Mouse (Mus musculus) heart, adult 11 months (tissue): ENCODE data around the gene Slc8a2.

ENCODE experiments used
- DNase-seq: peaks from one replicate; pipeline ENCODE4 v3.0.0; 2022

Slc8a2 gene

GRCm38 (mm10) chr7:16129421-16129845, at the start of gene Slc8a2:
Slc8a2 (plus strand) TSS chr7:16129826.
- DNase-seq: peak; percentile 96

DNA sequence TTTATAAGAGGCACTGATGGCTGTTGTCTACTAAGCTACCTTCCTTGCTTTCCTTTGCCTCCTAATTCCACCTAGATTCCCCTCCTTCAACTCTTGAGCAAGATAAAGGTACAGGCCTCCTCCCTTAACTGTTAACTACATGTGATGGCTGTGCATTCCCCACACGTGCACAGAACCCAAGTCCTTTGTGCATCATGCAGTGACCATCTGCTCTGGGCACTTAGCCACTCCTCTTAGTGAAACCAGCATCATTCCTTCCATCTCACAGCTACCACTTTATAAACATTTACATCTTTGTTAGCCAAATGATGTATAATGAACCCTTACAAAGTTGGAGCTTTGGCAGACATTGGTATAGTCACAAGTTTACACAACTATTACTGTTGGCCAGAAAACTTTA, 49.7 kb upstream of the Slc8a2 start:
- no peak for DNase-seq

DNA sequence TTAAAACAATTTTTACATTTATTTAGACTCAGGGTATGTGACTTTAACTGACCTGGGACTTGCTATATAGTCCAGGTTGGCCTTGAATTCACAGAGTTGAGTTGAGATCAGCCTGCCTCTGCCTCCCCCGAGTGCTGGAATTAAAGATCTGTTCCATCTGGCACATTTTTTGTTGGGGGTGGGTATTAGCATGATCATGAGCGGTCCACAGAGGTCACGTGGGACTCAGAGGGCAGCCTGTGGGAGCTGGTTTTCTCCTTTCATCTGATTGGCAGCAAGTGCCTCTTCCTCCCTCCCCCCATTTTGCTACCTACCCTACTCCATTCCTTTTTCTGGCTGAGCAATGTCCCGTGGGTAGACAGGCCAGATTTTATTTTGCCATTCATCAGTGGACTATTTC, 49.0 kb upstream of the Slc8a2 start:
- peak; percentile 84 for DNase-seq

DNA sequence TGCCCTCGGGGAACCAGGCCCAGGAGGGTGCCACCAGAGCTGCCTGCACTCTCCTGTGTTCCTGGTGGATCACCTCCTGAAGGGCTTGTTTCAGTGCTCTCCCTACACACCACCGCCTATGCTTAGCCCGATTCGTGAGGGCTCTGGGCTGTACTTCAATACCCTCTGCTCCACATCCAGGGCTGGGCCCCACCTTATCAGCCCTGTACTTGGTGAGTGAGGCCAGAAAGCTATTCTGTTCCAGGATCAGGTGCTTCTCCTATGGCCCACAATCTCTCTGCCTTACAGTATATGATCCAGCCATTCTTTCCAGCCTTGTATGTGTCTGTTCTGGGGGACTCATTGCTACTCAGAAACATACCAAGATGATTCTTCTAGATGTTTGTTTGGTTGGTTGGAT, 46.3 kb upstream of the Slc8a2 start:
- DNase-seq: peak; percentile 73

- no peak for DNase-seq
These were observed 42.0 kb upstream of the Slc8a2 start for GRCm38 (mm10) chr7:16087587-16087986.

DNA sequence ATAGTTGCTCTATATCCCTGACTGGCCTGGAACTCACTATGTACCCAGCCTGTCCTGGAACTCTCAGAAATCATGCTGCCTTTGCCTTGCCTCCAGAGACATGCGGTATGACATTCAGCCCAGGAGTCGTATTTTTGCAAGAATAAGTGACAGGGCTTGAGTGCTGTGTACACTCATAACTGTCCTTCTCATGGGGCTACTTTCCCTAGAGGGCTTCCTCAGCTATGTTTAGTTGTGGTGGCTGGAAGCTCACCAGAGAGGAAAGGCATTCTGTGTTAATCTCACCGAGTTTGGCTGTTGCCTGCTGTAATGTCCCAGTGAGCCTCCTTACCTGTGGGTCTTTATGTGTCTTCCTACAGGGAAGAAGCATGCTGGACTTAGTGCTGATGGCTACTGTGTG, 35.0 kb upstream of the Slc8a2 start:
- no peak for DNase-seq

DNA sequence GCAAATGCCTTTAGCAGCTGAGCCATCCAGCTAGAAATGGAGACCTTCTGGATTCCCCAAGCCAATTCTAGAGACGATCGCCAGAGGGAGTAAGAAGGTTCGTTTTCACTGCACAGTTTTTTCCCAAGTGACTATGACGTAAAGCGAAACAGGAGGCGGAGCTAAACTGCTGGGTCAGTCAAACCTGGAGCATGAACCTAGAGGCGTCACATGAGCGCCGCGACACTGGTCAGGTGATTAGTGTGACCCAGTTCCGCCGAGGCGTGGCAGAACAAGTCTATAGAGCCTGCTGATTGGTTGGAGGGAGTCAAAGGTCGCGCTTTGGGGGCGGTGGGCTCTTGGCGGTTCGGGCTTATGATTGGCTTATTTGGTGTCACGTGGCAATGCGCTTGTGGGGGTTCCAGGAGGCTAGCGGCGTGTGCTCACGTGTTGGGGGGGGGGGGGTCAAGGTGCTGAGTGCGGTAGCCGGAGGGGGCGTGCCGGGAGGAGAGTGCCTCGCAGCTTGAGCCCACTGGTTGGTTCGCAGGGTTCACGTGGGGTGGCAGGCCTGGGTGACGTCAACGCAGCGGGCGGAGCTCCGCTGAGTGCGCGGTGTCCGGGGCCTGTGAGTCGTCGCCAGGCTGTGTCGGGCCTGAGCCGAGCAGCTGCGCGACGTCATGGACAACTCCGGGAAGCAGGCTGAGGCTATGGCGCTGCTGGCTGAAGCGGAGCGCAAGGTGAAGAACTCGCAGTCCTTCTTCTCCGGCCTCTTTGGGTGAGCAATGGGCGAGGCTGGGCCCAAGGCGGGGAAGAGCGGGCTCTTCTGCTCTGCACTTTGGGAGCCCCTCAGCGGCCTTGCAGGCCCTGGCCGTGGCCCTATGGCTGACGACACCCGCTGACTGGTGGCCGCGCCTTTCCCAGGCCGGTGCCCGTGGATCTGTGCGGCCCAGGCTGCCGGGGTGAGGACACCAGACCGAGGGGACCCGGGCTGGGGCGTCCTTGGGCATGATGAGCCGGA, 31.3 kb upstream of the Slc8a2 start, which contains the start of gene Napa:
Gene Napa (plus strand): TSS at position 438 of the 997 bp plus-strand sequence.
- peak; percentile 100 for DNase-seq

DNA sequence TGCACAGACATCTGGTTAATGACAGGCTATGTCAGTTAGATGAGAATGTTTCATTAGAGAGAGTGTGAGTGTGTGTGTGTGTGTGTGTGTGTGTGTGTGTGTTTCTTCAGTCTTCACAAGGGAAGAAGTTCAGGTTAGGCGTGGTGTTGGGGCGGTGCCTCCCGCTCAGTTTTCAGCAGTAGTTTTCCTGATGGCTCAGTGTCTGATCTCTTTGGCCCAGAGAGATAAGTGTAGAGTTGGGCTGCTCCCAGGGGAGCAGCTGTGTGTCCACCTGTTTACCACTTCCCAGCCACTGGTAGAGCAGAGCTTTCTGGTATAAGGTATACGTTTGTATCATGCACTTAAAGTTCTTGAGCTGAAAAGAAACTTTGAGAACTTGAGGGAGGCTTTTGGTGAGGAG, 29.7 kb upstream of the Slc8a2 start:
- DNase-seq: no peak

- no peak for DNase-seq
These were observed 28.5 kb upstream of the Slc8a2 start for GRCm38 (mm10) chr7:16101081-16101480.

DNA sequence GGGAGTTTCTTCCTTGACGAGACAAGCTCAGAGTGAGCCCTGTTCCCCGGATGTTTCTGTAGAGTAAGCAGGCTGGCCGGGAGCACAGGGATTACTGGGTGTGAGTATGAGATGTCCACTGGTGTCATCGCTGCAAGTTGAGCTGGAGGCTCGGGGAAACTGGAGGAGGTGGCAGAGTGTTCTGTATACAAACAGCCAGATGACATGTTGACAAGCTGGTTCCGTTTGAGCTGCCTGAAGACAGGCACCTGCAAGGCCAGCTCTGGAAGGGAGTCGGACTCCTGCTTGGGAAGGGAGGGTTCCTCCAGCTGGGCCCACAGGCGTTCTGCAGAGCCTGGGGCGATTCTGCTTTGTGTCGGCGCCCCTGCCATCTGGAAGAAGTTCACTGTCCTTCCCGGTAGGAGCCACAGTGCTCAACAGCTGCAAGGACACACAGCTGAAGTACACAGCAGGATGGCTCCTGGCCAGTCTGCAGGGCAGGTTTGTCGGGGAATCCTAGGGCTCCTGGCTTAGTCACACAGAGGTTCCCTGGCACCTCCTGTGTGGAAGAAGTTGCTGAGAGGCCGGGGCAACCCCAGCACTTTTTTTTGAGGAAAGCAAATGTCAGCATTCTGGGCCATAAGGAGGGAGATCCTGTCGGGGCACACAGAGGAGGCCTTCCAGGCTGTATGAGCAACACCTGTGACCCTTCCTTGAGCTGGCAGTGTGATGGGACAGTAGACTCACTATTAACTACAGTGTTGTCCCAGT, 27.7 kb upstream of the Slc8a2 start:
- no peak for DNase-seq

DNA sequence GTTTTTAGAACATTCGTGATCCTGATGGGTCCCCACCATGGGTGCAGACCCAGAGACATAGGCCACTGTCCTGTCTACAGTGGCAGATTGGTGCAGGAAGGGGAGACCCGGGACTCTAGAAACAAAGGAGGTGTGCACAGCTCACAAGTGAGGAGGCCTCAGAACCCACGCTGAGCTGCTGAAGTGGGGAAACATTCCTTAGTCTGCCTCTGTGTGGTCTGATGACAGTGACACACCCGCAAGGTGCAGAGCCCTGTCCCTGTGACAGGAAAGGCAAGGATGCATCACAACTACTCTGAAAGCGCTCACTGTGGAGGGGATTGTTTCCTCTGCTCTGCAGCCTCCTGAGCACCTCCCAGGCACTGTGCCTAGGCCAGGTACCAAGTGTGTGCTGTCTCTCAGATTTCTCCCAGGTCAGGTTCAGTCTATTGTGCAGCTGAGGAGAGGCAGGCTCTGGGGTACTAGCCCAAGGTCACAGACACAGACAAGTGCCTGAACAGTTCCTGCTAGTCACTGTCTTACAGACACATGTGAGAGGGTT, 26.9 kb upstream of the Slc8a2 start:
- no peak for DNase-seq

DNA sequence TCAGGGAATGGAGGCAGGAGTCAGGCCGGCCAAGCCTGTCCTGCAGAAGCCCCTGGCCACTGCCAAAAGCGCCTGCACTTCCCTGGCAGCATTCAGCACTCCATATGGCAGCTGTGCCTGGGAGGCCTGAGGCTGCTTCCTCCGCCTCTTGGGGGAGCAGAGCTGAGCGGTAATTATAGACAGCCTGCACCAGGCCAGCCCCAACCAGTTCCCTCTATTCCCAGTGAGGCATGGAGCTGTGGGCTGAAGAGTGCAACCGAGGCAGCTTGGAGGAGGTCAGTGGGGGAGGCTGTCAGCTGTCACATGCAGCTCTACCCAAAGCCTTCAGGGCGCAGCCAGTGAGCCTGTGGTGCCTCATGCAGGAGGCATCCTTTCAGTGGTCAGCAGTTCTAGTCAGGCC, 25.9 kb upstream of the Slc8a2 start:
- peak; percentile 95 for DNase-seq

DNA sequence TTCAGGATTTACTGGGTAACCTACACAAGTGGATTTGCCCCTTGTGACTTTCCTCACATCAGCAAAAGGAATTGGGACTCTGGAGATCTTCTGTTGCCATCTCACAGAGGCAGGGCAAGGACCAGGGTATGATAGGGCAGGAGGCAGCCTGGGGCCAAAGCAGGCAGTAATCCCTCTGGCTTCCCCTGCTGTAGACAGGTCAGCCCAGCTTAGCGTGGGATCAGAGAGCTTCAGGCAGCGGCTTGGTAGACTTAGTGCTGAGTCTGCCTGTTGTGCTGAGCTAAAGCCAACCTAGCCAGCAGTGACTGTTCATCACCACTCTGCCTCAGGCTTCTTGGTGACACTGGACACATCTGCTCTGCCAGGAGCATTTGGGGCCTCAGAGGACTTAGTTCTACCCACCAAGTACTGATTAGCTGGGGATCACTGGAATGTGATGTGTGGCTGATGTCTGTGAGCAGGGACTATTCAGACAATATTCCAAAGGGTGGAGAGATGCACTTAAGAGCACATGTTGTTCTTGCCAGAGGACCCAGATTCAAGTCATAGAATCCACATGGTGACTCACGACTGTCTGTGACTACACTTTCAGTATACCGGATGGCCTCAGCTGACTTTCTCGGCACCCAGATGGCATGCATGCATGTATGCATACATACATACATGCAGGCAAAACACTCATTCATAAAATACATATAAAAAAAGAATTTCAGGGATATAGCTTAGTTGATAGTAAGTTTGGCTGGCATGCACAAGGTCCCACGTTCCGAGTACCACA, 24.8 kb upstream of the Slc8a2 start:
- DNase-seq: no peak

DNA sequence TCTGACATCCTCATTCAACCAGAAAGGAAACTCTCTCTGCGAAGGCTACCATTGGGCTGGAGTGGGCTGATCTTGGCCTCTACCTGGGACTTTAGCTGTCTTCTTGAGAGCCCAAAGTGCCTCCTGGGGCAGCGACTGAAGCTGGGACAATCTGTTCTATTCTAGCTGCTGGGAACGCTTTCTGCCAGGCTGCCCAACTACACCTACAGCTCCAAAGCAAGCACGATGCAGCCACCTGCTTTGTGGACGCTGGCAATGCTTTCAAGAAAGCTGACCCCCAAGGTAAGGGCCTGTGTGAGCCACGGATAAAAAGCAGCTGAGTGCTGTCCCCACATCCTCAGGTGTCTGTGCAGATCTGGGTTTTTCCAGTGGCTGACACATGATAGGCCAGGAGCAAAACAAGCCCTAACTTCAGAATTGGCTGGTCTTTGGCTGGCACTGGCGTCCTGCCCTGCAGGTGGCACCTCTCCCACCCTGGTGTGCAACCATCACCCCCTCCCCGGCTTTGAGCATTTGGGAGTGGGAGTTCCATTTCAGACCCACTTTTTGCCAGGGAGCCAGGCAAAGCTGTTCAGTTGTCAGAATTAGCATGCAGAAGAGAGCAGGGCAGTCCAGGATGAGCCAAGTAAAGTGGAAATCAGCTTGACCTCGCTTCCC, 20.6 kb upstream of the Slc8a2 start:
- no peak for DNase-seq

DNA sequence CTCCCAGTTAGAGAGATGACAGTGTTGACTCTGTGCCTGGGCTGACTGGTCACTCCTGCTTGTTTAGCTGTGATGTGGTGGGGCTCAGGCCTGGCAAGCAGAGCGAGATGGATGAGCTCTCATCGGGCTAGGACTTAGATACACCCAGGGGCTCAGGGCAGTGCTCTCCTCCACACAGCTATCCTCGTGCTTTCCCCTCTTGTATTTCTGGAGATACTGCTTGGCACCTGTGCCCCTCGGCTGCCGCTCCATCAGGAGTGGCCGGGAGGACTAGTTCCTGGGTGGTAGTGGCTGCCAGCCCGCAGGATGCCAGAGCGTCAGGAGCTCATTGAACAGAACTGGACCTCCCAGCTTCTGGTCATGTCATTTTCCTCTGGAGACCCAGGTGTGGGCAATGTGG, 19.5 kb upstream of the Slc8a2 start:
- no peak for DNase-seq

DNA sequence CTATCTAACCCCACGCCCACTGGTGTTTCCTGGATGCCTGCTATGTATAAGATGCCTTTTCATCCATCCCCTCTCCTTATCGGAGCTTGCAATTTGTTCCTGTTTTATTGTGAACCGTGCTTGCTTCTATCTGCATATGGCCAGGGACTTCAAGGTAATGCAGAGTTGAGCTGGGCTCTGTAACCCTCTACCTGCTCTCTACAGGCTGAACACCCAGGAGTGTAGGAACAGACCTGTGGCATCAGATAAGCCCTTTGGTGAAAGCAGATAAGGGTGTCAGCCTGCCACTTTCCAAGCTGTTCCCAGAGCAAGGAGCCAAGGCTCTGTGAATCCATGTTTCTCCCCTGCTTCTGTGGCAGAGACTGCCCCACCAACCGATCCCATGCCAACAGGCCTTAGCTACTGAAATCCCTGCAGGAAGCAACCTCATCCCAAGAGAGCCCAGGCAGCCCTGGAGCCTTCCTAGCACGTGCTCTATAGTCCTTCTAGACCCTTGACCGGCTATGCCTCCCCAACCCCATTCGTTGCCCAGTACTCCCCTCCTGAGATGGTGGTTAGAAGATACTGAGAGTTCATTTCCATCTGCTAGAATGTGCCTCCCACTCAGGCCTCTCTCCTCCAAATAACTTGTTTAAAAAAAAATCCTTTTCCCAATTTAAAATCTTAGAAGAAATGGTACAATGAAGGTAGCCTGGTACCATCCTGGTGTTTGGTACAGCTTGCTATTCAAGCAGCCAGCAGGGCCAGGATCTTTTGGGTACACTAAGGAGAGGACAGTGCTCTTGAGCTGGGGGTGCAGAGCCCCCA, 18.1 kb upstream of the Slc8a2 start:
- DNase-seq: no peak

- no peak for DNase-seq
These were observed 13.2 kb upstream of the Slc8a2 start for GRCm38 (mm10) chr7:16116418-16116817.

DNA sequence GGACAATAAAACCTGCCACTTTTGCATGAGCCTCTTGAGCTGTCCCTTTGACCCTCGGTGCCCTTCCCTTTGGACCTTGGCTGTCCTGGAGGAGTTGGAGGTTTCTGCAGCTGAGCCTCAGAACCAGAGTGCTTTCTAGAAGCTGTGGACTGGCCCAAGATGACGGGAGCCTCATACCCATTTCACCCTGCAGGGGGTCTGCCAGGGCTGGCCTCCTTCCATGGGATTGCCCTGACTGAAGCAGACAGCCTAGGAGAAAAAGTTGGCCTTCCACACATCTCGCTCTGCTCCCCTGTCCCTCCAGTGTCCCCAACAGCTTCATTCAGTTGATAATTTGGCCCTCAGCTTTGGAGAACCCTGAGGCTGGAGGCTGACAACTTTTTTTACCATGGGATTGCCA, 12.5 kb upstream of the Slc8a2 start:
- no peak for DNase-seq

DNA sequence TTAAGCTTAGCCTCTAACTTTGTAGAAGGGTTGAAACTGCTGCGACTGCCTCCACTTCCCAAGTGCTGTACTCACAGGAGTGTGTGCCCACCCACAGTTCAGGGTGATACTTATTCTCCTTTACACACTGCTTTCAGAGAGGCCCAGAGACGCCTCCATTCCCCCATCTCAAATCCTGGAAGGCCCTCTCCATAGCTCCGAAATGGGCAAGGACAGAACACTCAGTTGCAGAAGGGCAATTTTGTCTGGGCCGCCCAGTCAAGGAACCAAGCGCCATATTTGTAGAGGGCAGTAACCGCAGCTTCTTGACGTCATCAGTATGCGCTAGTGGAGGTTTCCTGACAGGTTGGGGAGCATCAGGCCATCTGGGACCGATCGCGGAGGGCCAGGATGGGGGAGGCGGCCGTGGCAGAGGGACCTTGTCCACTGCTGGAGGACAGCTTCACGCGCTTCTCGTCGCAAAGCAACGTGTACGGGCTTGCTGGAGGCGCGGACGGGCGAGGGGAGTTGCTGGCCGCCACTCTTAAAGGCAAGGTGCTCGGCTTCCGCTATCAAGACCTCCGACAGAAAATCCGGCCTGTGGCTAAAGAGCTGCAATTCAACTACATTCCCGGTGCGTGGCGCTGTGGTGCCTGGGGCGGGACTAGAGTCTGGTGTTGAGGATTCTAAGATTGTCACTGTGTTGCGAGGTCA, 9.9 kb upstream of the Slc8a2 start, which contains the start of gene Kptn:
Gene Kptn (plus strand): TSS at position 327 of the 693 bp plus-strand sequence.
- peak; percentile 99 for DNase-seq

- no peak for DNase-seq
These were observed 9.4 kb upstream of the Slc8a2 start for GRCm38 (mm10) chr7:16120262-16120600.

GRCm38 (mm10) chr7:16125829-16126228, 3.8 kb upstream of the Slc8a2 start:
- DNase-seq: no peak
